Mouse (Mus musculus): ENCODE measurements at regions not wholly inside any gene's neighbourhood (a gene's known extent, or its start where the extent isn't known, plus 50 kb on each side); places are given as distances from the start of the nearest gene placed in this dataset.

DNA sequence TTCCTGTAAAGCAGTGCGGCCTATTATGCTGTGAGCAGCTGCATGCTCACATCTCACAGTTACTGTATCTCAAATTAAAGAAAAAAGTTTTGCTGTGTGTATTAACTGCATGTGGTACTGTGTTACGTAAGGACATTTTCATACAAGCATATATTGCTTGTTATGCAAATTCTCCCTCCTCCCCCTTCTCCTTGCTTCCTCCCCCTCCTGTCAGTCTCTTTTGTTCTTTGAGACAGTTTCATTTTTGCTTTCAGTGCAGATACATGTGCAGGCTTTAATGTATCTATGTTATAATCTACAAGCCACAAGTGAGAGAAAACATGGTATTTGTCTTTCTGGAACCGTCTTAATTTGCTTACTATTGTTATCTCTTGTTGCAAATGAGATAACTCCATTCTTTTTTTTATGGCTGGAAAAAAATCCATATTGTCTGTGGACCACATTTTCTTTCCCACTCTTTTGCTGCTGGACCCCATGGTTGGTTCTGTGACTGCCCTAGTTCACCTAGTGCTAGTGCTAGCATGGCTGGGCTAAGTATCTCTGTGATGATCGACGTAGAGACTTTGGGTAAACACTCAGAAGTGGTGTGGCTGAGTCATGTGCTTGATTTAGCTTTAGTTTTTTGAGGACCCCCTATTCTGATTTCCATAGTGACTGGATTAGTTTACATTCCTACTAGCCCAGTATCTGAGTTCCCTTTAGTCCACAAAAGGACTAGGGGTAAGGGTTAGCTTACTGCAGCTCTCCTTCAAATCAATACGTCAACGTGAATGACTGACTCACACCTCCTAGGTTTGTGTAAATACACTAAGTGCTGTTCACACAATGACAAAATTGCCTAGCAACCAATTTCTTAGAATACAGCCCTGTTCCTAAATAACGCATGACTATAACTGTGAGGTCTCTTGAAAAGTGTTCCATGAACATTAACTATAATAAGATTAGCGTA is 158.1 kb downstream of the Icos start:
- DNase-seq (ENCODE audit: low spot score): no peak

DNA sequence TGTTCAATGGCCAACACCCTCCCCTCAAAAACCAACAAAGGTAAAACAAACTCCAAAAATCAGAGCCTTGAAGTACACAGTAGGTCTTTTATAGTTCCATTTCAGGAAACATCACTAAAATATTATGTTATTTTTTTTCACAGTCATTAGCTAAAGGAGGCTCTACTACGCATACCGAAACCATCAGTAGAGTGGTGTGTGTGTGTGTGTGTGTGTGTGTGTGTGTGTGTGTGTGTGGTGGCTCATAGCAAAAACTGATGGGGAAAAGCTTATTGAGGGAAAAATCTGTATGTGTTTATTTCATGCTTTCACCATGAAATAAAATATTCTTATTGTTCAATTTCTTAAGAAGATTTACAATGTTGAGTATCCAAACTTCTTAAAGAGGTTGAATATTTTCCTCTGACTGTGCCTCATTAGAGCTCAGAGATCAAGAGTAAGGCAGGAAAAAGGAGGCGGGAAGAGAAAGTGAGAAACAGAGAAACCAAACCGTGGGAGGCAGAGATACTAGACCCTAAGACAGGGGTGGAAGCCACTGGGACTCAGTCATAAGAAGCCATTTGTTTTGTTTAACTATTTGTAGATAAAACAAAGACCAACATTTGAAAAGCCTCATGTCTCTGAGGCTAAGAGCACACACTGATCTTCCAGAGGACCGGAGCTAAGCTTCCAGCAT is 159.6 kb downstream of the Icos start:
- DNase-seq (ENCODE audit: low spot score): no peak

DNA sequence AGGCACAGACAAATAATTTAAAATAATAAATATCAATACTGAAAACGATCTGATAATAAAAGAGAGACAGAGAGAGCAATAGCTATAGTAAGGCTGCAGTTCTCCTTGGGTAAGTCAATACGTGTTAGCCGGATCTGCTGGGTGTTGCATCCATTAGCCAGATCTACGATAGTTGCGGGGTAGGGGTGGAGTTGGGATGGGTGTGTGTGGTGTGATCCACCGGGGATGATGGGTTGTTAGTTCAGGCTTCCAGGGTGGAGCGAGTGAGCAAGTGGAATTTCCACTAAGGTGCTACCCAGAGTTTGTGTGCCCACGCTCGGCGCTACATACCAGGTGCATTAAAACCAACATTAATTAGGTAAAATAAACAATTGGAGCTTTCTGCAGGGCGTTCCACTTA is 160.2 kb downstream of the Icos start:
- no peak for DNase-seq (ENCODE audit: low spot score)

DNA sequence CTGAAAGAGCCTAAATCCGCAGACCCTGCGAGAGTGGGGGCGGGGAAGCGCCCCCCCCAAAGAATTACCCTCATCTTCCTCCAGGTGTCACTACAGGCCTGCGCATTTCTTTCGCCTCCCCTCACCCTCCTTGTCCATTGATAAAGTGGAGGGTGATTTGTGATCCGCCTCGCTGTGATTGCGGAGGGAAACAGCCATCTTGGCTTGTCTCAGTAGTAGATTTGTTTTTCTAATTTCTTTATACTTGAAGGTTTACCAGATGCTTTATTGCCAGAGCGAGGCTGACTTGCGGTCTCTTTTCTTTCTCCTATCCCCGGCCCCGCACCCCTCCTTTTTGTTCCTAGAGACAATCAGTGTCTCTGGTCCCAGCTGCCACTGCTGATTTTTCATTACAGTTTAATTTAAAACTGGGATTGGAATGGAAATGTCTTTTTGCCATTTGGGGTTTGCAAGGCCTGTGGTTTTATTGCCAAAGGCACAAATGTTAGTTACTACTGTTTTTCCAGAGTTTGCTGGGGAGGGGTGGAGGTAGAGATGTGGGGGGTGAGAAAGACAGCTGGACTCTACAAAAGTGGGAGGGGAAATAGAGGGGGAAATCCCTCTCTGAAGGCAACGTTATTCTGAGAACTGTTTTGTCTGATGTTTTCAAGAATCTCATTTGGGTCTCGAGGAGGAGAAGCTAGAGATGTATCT is 161.7 kb downstream of the Icos start:
- DNase-seq (ENCODE audit: low spot score): no peak

DNA sequence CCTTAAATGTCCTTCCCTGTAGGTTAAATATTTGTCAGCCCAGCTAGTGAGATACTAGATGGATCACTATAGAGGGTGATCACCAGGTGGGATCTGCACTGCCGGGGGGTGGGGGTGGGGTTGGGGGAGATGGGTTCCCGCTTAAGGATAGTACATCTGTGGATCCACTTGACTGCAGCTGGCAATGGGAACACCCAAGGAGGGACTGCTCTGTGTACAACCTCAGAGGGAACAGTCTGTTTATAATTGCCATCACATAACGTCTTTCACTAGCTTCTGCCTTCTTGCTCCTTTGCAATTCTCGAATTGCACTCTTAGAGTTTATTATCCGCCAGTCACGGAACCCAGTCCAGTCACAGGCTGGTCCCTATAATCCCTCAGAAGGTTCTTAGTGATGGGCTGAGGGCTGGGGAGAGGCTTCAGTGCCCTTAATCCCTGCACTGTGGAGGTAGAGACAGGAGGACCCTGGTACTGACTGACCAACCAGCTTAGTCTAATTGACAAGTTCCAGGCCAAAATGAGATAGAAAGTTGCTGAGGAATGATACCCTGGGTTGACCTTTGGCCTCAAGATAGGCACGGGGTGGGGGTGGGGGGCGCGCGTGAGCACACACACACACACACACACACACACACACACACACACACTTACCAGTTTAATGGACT is 162.4 kb downstream of the Icos start:
- no peak for DNase-seq (ENCODE audit: low spot score)

DNA sequence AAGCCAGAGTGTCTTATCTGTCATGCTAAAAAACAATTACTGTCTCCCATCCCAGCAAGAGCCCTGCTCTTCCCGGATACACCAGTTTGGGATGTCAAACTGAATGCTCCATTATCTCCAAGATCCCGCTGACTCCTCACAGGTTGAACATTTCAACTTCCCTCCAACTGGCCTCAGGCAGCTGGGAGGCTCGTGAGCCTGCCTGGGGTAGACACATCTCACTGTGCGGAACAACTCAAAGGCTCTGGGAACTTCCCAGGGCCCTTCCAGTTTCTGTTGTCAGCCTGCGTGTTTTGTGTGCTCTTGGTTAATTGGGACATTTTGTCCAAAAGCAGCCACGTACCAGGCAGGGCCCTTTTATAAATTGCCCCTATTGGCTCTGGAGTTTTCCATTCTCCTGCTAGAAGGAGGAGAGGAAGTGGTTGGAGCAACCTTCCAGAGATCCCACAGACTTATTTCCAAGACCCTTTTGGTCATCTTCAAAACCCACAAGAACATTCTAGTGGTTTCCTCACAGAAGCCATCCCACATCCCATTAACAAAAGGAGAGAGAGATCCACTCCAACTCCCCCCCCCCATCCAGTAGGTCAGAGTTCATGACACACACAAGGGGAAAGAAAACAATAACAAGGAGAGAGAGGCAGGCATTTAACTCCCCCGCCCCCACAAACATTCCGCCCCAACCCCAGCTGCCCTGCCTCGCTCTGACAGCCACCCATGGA is 163.3 kb downstream of the Icos start:
- DNase-seq (ENCODE audit: low spot score): no peak

DNA sequence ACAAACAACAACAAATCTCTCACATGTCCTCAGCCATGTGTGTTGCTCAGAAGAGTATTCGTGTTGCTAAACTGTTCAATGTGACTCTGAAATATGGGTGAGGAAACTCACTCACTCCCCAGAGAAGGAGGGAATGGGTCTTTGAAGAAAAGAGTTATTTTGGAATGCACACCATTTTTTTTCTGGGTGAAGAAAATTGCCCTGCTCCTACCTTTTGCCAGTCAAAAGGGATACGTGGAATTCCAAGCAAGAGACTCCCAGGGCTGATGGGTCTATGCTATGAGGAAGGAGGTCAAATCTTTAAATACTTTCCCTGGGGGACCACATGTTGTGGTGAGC is 163.8 kb downstream of the Icos start:
- DNase-seq (ENCODE audit: low spot score): no peak

DNA sequence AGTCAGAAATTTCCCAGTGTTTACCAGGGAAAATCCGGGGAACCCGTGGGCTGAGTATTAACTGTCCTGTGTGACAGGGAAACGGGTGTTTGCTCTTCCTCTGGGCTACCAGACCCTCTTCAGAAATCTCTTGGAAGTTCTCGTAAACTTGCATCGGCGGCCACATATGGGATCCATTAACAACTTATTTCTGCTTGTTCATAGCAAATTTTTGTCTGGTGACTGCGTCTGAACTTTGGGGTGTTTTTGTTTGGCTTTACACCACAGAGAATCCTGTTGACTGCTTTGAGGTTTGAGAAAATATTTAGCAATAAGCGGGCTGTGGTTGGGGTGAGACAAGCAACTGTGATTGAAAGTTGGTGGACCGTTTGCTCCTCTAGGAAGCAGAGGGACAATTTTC is 164.2 kb downstream of the Icos start:
- no peak for DNase-seq (ENCODE audit: low spot score)

DNA sequence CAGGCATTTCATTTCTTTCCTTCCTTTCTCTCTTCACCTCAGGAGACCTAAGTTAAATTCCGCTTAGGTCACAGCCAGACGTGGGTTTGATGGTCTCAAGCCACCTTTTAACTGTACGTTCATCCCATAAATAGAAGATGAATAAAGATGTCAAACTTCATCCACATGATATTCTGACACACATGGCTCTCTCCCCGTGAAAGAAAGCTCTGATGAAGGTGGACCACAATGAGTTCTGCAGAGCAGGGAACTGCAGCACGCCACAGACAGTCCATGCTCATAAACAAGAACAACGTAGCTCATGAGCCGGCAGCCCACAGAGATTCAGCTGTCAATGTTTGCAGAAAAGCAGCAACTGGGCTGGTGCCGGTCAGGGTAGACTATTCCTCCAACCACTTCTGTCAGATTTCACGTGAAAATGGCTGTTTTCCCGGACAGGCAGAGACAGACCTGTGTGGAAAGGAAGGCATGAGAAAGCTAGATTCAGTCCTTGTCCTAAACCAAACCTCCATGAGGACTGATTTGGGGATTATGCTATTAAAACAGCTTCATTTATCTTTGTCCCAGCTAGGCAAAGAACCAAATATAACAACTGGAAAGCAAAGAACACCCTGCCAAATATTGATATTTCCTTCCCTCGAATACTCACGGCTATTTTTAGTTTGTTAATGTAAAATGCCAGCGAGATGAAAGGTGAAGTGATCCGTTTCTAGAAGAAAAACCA is 165.5 kb downstream of the Icos start:
- DNase-seq (ENCODE audit: low spot score): no peak

DNA sequence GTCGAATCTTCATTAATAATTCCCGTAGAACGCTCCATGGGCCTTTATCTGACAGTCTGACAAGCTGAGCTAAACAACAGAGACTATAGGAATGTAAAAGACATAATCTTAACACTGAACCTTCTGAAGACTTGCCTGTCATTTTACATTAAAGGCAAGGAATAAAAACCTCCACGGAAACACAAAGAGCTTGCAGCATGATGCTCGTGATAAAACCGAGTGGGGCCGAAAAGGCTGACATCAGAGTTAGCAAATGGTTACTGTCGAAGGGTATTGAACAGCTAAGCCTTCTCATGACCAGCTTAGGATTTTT is 166.0 kb downstream of the Icos start:
- DNase-seq (ENCODE audit: low spot score): no peak

DNA sequence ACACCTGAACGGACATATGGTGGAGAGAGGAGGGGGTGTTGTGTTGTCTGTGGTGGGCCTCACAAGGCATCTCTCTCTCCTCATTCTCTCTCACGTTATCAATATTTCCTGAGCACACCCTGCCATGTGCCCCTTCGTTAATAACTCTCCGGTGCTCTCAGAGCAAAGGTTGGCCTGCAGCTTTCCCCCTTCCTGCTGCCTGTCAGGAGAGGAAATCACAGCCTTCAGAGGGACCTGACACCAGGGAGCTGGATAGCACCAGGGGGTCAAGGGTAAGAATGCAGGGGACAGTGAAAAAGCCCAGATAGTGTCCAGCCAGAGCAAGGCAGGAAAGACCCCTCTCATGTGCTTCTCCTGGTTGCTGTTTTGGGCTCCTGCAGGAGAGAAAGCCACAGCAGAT is 167.3 kb downstream of the Icos start:
- DNase-seq (ENCODE audit: low spot score): no peak

DNA sequence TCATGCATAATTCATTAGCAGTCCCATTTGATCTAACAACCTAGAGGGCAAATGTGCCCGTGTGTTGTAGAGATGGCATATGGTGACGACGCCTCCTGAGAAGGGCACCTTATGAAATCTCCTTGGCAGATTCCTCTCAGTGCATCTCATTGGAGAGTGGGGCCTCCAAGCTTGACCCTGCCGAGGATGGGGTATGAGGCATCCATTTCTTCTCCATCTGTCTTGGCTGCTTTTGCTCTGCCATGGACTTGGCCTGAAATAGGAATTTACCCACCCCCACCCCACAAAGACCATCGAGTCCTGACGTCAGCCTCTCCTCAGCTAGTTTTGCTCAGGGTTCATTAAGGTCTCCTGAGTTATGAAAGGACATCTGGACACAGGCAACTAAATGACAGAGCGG is 167.8 kb downstream of the Icos start:
- no peak for DNase-seq (ENCODE audit: low spot score)

DNA sequence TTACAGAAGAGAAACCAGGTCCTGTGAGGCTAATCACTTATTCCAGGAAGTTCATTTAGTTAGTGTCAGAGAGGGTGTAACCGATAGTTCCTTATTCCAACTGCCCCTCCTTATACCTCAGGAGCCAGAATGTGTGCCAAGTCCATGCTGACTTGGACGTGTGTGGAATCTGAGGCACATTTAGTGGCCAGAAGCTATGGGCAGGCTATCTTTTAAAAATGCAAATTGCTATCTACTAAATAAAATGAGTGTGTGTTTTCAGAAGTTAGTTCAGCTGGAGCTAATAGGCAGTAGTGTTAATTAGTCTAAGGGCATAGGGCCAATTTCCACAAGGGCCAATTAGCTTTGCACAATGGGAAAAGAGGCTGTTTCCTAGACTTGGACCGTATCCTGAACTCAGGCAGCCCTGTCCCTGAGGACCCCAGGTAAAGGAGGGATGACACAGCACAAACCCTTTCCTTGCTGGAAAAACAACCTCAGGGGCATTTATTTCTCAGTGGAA is 168.5 kb downstream of the Icos start:
- no peak for DNase-seq (ENCODE audit: low spot score)

DNA sequence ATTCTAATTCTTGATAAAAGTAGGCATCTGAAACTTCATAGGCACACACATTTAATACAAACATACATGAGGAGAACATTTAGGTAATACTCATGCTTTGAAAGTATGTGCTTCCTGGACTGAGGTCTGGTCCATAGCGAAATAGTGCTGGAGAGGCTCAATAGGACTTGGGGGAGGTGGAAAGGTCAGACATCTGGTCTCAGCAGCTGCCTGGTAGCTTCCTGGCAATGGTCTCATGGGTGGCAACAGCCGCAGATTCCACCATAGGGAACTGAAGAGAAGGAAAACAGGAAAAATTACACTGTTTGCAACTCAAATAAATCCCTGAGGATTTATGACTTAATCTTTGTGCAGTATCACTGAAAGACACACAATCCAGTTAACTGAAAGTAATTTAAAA is 174.0 kb downstream of the Icos start:
- DNase-seq (ENCODE audit: low spot score): no peak

DNA sequence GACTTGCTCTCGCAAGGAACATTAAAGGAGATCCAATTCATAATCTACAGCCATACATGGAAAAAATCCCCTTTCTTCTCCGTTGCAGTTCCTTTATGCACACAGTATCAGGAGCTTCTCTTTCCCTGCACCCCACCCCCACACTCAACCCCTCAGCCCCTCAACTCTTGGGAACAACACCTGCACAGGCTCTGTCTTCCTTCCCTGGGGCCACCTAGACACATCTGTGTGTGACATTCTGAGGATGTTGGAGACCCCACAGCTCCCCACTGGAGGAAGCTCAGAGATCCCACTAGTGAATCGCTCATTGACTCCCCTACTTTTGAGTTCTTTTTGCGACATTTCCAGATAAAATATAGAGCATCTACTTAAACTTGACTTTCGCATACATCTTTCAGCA is 174.4 kb downstream of the Icos start:
- DNase-seq (ENCODE audit: low spot score): no peak

DNA sequence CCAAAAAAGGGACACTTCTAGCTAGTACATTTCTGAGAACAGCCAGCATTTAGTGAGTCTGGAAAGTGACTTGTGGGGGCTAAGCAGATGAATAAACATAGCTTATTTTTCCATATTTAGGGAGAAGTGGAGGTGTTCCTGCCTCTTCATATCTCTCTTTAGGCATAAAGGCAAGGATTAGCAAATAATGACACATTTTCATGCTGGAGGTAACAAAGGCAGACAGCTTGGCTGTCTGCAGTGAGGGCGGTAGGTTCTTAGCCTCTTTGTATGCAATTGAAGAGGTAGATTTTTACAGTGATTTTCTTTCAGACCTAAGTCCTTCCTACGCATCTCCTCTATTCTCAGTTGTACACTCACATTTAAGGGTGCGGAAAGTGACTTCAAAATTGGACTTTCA is 176.5 kb downstream of the Icos start:
- DNase-seq (ENCODE audit: low spot score): no peak

DNA sequence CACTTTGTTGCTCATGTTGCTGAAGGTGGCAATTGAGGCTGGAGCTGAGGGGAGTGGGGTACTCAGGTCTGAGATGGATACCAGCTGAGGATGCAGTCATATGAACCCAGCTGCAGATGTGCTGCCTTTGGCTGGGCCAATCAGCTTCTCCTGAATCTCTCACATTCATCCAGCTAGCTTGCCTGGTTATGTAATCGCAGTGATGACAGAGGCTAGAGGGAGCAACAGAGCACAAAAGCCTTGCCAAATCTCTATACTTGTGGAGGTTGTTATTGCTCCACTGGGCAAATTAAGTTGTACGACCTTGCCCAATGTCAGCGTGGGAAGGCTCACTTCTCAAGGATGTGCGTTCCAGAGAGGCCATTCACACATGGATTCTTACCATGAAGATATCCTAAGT is 179.5 kb downstream of the Icos start:
- DNase-seq (ENCODE audit: low spot score): no peak

DNA sequence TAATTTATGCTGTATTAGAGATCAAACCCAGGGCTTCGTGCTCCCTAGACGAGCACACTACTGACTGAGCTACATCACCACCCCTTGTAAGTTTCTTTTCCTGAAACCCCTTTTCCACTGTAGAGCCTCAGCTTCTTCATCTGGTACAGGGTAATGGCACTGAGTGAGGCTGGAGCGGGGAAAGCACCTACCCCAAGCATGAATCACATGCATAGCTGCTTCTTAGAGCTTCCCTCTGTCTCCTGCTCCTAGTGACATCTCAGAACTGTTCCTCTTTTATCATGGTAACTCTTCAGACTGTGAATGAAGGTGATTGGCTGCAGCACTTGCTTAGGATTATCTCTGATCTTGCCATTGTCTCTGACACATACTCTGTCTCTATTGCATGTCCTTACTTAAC is 182.8 kb downstream of the Icos start:
- DNase-seq (ENCODE audit: low spot score): no peak

DNA sequence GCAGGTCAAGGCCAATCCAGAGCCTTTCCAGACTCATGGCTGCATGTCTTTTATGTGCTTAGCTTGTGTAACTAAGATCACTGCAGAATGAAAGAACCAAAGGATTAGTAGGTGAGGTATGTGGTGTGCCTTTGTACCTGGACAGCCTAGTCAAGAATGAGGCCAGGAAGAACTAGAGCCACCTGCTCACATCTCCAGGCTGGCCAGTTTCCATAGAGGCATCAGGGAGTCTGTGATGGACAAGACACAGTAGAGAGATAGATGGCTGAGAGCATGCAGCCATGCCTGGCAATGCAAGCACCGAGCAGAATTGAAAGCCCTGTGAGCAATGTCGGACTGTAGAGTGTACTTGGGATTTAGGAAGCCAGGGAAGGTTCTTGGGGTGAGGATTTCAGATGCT is 186.5 kb downstream of the Icos start:
- DNase-seq (ENCODE audit: low spot score): no peak

DNA sequence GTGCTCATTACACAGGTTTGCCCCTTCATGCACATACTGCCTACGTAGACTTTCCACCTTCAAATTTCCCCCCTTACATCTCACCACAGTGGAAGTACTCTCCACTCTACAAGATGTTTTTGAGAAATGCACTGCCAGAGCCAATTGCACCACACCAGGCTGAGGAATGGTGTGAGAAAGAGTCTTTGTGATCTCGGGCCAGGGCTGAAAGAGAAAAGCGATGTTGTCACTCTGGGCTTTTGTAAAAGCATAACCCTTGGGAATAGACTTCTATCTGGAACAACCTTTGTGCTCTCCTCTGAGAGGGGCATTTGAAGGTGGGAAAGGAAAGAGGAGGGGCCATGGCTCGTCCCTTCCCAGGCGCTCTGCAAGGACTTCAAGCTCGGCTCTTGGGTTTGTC is 194.2 kb downstream of the Icos start:
- no peak for DNase-seq (ENCODE audit: low spot score)

DNA sequence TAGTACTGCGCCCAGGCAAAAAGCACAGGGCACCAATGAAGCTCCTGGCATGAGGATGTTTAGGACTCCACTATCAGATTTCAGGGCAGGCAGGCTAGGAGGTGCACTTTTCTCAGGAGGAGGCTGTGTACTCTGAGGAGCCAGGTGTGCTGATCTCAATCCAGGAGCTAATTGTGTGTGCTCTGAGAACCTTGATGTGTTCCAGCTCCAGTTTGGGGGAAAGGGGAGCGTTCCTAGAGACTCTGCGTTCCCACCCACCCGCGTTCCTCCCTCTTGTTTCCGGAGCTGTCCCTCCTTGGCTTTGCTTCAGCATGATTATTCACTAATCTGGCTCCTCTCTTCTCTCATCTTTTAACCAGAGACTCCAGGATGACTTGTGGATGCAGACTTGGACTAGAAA is 195.2 kb downstream of the Icos start:
- no peak for DNase-seq (ENCODE audit: low spot score)

Data from urinary bladder, adult 2 months (tissue).